Mouse (Mus musculus): ENCODE measurements at regions not wholly inside any gene's neighbourhood (a gene's known extent, or its start where the extent isn't known, plus 50 kb on each side); places are given as distances from the start of the nearest gene placed in this dataset.

DNA sequence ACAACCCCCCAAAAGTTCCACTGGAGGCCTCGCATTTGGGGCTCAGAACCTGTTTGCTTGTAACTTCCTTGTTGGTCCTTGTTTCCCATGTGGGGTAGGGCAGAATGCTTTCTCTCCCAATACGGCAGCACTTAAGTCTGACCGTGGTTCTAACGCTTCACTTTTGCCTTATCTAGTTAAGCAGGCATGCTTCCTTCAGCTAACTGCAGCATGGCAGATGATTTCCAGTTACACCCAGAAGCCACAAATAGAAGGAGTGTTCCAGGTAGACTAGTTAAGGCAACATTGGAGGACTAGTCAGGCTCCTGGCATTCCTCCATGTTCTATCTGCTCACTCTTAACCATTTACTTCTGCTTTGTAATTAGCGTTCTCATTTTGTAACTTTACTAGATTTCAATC is 144.4 kb upstream of the Atp1b1 start:
- TF ChIP-seq CTCF (IDR thresholded peaks at IDR 0.05; ENCODE audit: control insufficient read depth, insufficient read depth, insufficient replicate concordance, low read depth, low read length) (no peak), POLR2A (IDR thresholded peaks at IDR 0.05; ENCODE audit: control insufficient read depth, low read depth, low read length) (no peak)

All from testis, adult 2 months (tissue).